Comparison of ENCODE assay signal across 9 mouse cellular contexts in the genomic region with DNA sequence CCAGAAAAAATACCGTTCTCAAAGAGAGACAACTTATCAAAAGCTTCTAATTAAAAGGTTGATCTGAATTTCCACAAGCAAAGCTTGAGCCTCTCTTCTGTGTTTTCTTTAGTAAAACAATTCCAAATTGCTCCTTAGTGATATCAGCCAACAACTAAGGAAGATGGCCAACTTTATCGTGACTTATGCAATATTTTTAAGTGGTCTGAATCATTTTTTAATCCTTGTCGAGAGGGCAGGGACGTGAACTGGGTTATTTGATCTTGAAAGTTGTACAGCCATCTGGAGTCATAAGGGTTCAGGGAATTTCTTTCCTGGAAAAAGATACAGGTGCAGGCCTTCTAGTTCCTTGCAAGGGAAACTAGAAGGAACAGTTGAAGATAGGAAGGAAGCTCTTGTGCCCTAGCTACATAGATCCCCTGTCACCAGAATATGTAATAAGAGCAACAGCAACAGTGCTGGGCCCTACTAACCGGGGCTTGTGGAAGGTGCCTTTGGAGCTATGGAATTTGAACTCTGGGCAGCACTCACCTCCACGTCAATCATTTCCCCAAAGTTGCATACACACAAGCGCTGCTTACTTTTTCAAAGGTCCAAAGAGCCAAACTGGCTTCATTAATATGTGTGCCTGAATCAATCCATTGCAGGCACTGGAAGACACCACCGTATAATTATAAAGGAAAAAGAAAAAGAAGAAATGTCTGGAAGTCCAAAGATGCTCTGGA. TPM values are rescaled to one million over a fixed set of nuclear protein-coding genes. Genes with fewer than 3 reads are reported as not detected.
A peak's percentile ranks its signal among the peaks of the same experiment; 100 is the strongest.
DNase-seq lines count a peak whose midpoint lies in the region; ATAC-seq and TF ChIP-seq lines count a peak whose summit lies in the region.
"Had no signal": no experiment of that assay in that cellular context is flagged by ENCODE, and none has a peak within 500 bp of the region (broad histone marks: within the 10 kb centered on the region; RNA-seq: fewer than 3 reads in every experiment).

No protein-coding gene starts in this region.

- TF ChIP-seq CTCF in ES-Bruce4 (IDR thresholded peaks at IDR 0.05; ENCODE audit: low read depth, low read length) = no peak
- TF ChIP-seq CTCF in embryonic fibroblast, embryonic 13.5 days (IDR thresholded peaks at IDR 0.05; ENCODE audit: borderline replicate concordance, insufficient read depth, low read length) = no peak
- TF ChIP-seq CTCF in left cerebral cortex, adult 2 months (IDR thresholded peaks at IDR 0.05) = no peak

- no peak overlapping the region for H3K27ac ChIP-seq in heart, embryonic 16.5 days (ENCODE audit: low read length)
- no peak overlapping the region for H3K27ac ChIP-seq in ES-Bruce4 (ENCODE audit: insufficient read depth, low read length)
- H3K27ac ChIP-seq in embryonic fibroblast, embryonic 13.5 days (ENCODE audit: insufficient read depth, low read length) = peak overlapping the region; percentile 1
- H3K27ac ChIP-seq in liver, embryonic 11.5 days (ENCODE audit: low read depth, low read length) = peak overlapping the region; percentile 85; the same call in 1 of the 2 replicates
- H3K27ac ChIP-seq in left cerebral cortex, adult 2 months = no peak overlapping the region
- H3K27ac ChIP-seq: midbrain, embryonic 12.5 days had no signal

- TF ChIP-seq EP300 in ES-Bruce4 (IDR thresholded peaks at IDR 0.05; ENCODE audit: insufficient read depth, low read depth, low read length) = no peak

- TF ChIP-seq POLR2A in ES-Bruce4 (IDR thresholded peaks at IDR 0.05; ENCODE audit: insufficient read depth, low read length) = no peak
- TF ChIP-seq POLR2A in embryonic fibroblast, embryonic 13.5 days (IDR thresholded peaks at IDR 0.05; ENCODE audit: low read depth, low read length) = no peak

- no peaks in the 10 kb centered on the region for H3K9me3 ChIP-seq in heart, embryonic 16.5 days (replicated peaks; ENCODE audit: control insufficient read depth, low read length)
- H3K9me3 ChIP-seq in ES-Bruce4 (replicated peaks; ENCODE audit: control insufficient read depth, insufficient read depth, low read length, poor library complexity, severe bottlenecking) = no peaks in the 10 kb centered on the region
- H3K9me3 ChIP-seq in liver, embryonic 11.5 days (ENCODE audit: control insufficient read depth, low read length) = no peaks in the 10 kb centered on the region
- H3K9me3 ChIP-seq: midbrain, embryonic 12.5 days had no signal

- peaks cover 19% of the 10 kb centered on the region for H3K4me1 ChIP-seq in heart, embryonic 16.5 days (ENCODE audit: control insufficient read depth, insufficient read depth, low read length)
- H3K4me1 ChIP-seq in ES-Bruce4 (ENCODE audit: control insufficient read depth, insufficient read depth, low read length) = peaks cover 5% of the 10 kb centered on the region
- H3K4me1 ChIP-seq in embryonic fibroblast, embryonic 13.5 days (ENCODE audit: control insufficient read depth, insufficient read depth, low read length) = peaks cover 12% of the 10 kb centered on the region
- H3K4me1 ChIP-seq in liver, embryonic 11.5 days (replicated peaks; ENCODE audit: control insufficient read depth, insufficient read depth, low read length) = peaks cover 63% of the 10 kb centered on the region

- intact Hi-C loops in heart, postnatal 14 days (cut with DNase I) = loop anchor here (2.0 kb wide), 1 partner anchor 18 kb away; no protein-coding TSS in a partner anchor
- intact Hi-C loops in left cerebral cortex, adult 2 months (cut with DNase I) = no loop called here

- no peak for ATAC-seq in heart, embryonic 16.5 days (replicated peaks; ENCODE audit: extremely low read depth, insufficient read depth, low FRiP score)
- ATAC-seq in liver, embryonic 11.5 days (replicated peaks; ENCODE audit: low FRiP score) = no peak

- H3K4me2 ChIP-seq in heart, embryonic 16.5 days (ENCODE audit: low read depth, low read length) = no peak overlapping the region
- H3K4me2 ChIP-seq in liver, embryonic 11.5 days = peak overlapping the region; percentile 82

- H3K36me3 ChIP-seq in heart, embryonic 16.5 days (ENCODE audit: control insufficient read depth, insufficient read depth) = no peaks in the 10 kb centered on the region
- 0 out of 2 replicates have a peak, but pooled peaks cover 2% of the 10 kb centered on the region for H3K36me3 ChIP-seq in ES-Bruce4 (ENCODE audit: control insufficient read depth, insufficient read depth, low read length, poor library complexity, severe bottlenecking)
- peaks cover 5% of the 10 kb centered on the region; the same call in 1 of the 2 replicates for H3K36me3 ChIP-seq in liver, embryonic 11.5 days (ENCODE audit: control insufficient read depth, insufficient read depth, low read length)

- peak overlapping the region; percentile 89 for H3K9ac ChIP-seq in heart, embryonic 16.5 days (ENCODE audit: low read length)
- H3K9ac ChIP-seq in ES-Bruce4 (ENCODE audit: low read depth, poor library complexity, severe bottlenecking) = 0 out of 2 replicates have a peak overlapping the region, but pooled peaks have one; percentile 44
- H3K9ac ChIP-seq in liver, embryonic 11.5 days (ENCODE audit: low read depth, low read length) = no peak overlapping the region; the same call in 1 of the 2 replicates

- no peaks in the 10 kb centered on the region for H3K27me3 ChIP-seq in heart, embryonic 16.5 days (ENCODE audit: control insufficient read depth, insufficient read depth, low read length)
- H3K27me3 ChIP-seq in ES-Bruce4 (ENCODE audit: control insufficient read depth, insufficient read depth, low read length, poor library complexity, severe bottlenecking) = no peaks in the 10 kb centered on the region
- no peaks in the 10 kb centered on the region for H3K27me3 ChIP-seq in liver, embryonic 11.5 days (replicated peaks; ENCODE audit: control insufficient read depth, insufficient read depth, low read length)
- H3K27me3 ChIP-seq: midbrain, embryonic 12.5 days had no signal

- no peak overlapping the region for H3K4me3 ChIP-seq in heart, embryonic 16.5 days (ENCODE audit: low read length)
- H3K4me3 ChIP-seq in ES-Bruce4 (ENCODE audit: low read depth, low read length) = no peak overlapping the region
- H3K4me3 ChIP-seq in embryonic fibroblast, embryonic 13.5 days (ENCODE audit: insufficient read depth, low read length) = no peak overlapping the region
- no peak overlapping the region for H3K4me3 ChIP-seq in liver, embryonic 11.5 days (ENCODE audit: low read depth, low read length)
- no peak overlapping the region for H3K4me3 ChIP-seq in left cerebral cortex, adult 2 months

- 71% methylated on average over 8 of the region's 8 CpGs for WGBS in heart, embryonic 16.5 days
- WGBS in liver, embryonic 11.5 days = 64% methylated on average over 8 of the region's 8 CpGs

- no peak for DNase-seq in heart, postnatal 14 days
- DNase-seq in liver, embryonic 11.5 days (ENCODE audit: low spot score) = no peak
- DNase-seq in thymus, postnatal 25 days = no peak
- no peak for DNase-seq in gastrocnemius, postnatal 4 days (ENCODE audit: low spot score in 2 of 2)
- no peak for DNase-seq in left cerebral cortex, adult 2 months (ENCODE audit: extremely low spot score in 1 of 2, low spot score in 2 of 2)

RNA-seq across cellular contexts. Expression of gene Plin2, which starts 0.9 kb away (rescaled TPM):
- 76.3 and 79.3 TPM in 2 replicates for polyA plus RNA-seq in heart, embryonic 16.5 days (2015; fragmentation: Nextera tagmentation; extraction: Ambion mirVana)
- 100 to 1,000 TPM; 112 to 113 TPM for total RNA-seq in heart, postnatal 14 days (2021)
- polyA plus RNA-seq in ES-Bruce4 (2011; ENCODE audit: insufficient read depth, insufficient read length, low read depth, missing spikeins) = 57.9 and 60.7 TPM in 2 replicates
- polyA plus RNA-seq in embryonic fibroblast, embryonic 13.5 days (2011; ENCODE audit: insufficient read length, low read depth, missing spikeins) = 75.0 and 93.7 TPM in 2 replicates
- polyA plus RNA-seq in liver, embryonic 11.5 days (2014; fragmentation: Nextera tagmentation; extraction: Ambion mirVana) = 161 and 169 TPM in 2 replicates
- 100 to 1,000 TPM in 1 of 2 experiments, 10 to 100 TPM in 1; 95.5 to 103 TPM for total RNA-seq in gastrocnemius, postnatal 4 days (2021)
- 10 to 100 TPM in 1 of 2 experiments, 1 to 10 TPM in 1; 7.7 to 11.3 TPM for total RNA-seq in left cerebral cortex, adult 2 months (2021)

RNA-seq across cellular contexts. Expression of gene Haus6, which starts 58.9 kb away (rescaled TPM):
- 8.8 and 9.2 TPM in 2 replicates for polyA plus RNA-seq in heart, embryonic 16.5 days (2015; fragmentation: Nextera tagmentation; extraction: Ambion mirVana)
- 1 to 10 TPM; 6.1 to 7.5 TPM for total RNA-seq in heart, postnatal 14 days (2021)
- polyA plus RNA-seq in ES-Bruce4 (2011; ENCODE audit: insufficient read depth, insufficient read length, low read depth, missing spikeins) = 50.0 and 55.6 TPM in 2 replicates
- 16.4 and 18.7 TPM in 2 replicates for polyA plus RNA-seq in embryonic fibroblast, embryonic 13.5 days (2011; ENCODE audit: insufficient read length, low read depth, missing spikeins)
- 27.8 and 30.6 TPM in 2 replicates for polyA plus RNA-seq in liver, embryonic 11.5 days (2014; fragmentation: Nextera tagmentation; extraction: Ambion mirVana)
- total RNA-seq in gastrocnemius, postnatal 4 days (2021) = 10 to 100 TPM; 10.4 to 12.2 TPM
- 1 to 10 TPM; 9.5 to 10.0 TPM for total RNA-seq in left cerebral cortex, adult 2 months (2021)

Comparison
In these comparisons a context has a peak if more than half of its experiments do, and no peak if none do; other contexts are left out.
1. H3K27ac ChIP-seq: peak in embryonic fibroblast, embryonic 13.5 days (single experiment) and liver, embryonic 11.5 days (single experiment); none in heart, embryonic 16.5 days (single experiment), ES-Bruce4 (single experiment) and left cerebral cortex, adult 2 months (single experiment).